Mouse (Mus musculus): ENCODE measurements around the gene Epm2a. TPM values are rescaled to one million over a fixed set of nuclear protein-coding genes. Genes with fewer than 3 reads are reported as not detected.
"Not testable (repeated sequence)": the region's sequence is repeated elsewhere in the genome, so short reads cannot be mapped to it uniquely, and the experiment has no call there.

The Epm2a gene
- 10 to 100 TPM; 20.5 to 24.2 TPM for total RNA-seq (2021)

GRCm38 (mm10) chr10:11343205-11344141, at the start of gene Epm2a:
TSS of gene Epm2a (plus strand) at chr10:11343404.
- intact Hi-C loops (cut with DNase I): no loop called here
- peak; percentile 76 for DNase-seq

DNA sequence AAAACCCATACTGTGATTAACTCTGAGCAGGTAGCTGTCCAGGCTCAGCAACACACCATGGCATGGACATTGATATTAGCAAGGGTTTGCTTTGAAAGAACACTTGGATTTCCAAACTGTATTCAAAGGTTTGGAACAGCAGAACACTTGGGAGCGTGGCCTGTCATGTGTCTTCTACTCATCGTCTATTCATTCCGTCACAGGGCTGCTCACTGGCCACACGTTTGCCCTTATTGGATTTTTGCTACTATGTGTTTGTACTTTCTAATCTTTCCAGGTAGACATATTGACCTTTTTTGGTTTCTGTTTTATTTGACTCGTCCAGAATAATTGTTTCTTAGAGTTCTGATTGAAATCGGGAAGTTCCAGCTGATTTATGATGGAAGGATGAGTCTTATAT, 44.8 kb upstream of the Epm2a start:
- DNase-seq: no peak
- intact Hi-C loops (cut with DNase I): no loop called here

- intact Hi-C loops (cut with DNase I): no loop called here
- no peak for DNase-seq
Observed at GRCm38 (mm10) chr10:11305365-11306053, 37.7 kb upstream of the Epm2a start.

DNA sequence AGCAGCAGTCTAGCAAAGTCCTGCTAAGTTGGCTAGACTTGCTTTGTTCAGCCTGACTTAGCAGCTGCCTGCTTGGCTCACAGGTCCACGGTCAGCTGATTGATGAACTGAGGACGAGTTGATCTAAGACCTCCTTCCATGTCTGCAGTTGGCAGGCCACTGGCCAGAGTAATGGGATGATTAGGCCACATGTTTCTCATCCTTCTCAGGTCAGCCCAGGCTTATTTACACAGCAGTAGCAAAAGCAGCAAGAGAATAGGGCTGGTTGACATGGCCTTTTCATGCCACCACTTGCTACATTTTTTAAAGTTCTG, 37.2 kb upstream of the Epm2a start:
- intact Hi-C loops (cut with DNase I): no loop called here
- DNase-seq: peak; percentile 13

DNA sequence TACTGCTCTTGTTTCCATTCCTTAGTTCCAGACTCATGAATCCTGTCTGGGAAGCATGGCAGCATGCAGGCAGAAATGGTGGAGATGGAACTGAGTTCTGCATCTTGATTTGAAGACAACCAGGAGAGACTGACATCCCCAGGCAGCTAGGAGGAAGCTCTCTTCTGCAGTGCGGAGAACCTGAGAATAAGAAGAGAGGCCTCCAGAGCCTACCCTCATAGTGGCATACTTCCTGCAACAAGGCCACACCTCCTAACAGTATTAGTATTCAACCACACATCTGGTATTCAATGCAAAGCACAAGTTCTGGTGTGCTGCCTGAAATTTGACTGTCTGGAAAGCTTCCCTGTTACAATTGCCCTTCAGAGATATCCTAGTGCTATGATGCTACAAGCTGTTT, 33.3 kb upstream of the Epm2a start:
- intact Hi-C loops (cut with DNase I): no loop called here
- no peak for DNase-seq

GRCm38 (mm10) chr10:11310481-11310880, 32.7 kb upstream of the Epm2a start:
- DNase-seq: no peak
- intact Hi-C loops (cut with DNase I): no loop called here

DNA sequence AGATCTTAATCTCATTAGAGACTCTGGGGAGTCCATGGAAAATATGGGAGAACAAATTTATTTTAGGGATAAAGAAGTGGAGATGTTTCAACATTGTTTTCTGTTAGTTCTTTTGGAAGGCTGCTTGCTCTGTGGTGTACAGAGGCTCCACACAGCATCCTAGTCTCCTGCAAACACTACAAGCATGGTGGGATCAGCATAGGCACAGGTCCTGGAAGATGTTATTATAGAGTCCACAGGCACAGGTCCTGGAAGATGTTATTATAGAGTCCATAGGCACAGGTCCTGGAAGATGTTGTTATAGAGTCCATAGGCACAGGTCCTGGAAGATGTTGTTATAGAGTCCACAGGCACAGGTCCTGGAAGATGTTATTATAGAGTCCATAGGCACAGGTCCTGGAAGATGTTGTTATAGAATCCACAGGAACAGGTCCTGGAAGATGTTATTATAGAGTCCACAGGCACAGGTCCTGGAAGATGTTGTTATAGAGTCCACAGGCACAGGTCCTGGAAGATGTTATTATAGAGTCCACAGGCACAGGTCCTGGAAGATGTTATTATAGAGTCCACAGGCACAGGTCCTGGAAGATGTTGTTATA, 25.2 kb upstream of the Epm2a start:
- intact Hi-C loops (cut with DNase I); DNase-seq: not testable (repeated sequence)

DNA sequence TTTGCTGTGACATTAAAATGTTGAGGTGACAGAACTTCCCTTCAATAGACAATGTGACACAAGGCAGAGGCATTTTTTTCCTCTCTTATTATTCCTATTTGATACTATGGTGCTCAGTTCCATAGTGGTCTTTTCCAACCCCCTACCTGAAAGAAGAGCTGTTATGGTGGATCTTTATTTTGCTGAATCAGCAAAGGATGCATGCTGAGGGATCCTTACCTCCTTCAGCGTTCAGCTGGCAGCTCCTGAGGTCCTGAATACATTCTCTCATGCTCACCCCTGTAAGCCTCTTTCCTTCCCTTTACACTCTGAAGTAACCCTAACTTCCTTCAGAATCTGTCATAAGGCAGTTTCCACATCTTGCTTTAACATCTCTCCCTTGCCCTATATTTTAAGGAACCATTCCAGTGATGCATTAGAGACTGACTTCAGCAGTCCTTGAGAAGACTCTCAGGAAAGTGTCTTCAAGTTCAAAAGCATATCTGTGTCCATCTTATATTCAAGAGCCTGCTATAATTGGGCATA, 23.7 kb upstream of the Epm2a start:
- no peak for DNase-seq
- intact Hi-C loops (cut with DNase I): no loop called here

GRCm38 (mm10) chr10:11322316-11322715, 20.9 kb upstream of the Epm2a start:
- intact Hi-C loops (cut with DNase I): no loop called here
- DNase-seq: no peak

GRCm38 (mm10) chr10:11323202-11323898, 19.9 kb upstream of the Epm2a start:
- intact Hi-C loops (cut with DNase I): no loop called here
- DNase-seq: no peak

DNA sequence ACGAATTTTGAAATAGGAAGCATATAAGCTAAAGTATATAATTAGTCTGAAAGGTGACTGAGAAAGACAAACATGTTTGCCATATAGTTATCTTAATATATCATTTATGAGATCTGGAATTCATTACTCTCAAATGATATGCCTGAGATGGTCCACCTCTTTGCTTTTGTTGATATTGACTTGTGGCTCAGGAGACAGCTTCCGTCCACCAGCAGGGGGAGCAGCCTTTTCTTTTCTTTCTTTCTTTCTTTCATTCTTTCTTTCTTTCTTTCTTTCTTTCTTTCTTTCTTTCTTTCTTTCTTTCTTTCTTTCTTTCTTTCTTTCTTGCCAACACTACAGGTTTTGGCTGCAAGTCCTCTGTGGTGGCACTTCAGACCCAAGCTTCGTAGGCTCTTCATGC, 16.7 kb upstream of the Epm2a start:
- no peak for DNase-seq
- intact Hi-C loops (cut with DNase I): no loop called here

GRCm38 (mm10) chr10:11344536-11345468, 1.6 kb downstream of the Epm2a start:
- intact Hi-C loops (cut with DNase I): no loop called here
- no peak for DNase-seq

DNA sequence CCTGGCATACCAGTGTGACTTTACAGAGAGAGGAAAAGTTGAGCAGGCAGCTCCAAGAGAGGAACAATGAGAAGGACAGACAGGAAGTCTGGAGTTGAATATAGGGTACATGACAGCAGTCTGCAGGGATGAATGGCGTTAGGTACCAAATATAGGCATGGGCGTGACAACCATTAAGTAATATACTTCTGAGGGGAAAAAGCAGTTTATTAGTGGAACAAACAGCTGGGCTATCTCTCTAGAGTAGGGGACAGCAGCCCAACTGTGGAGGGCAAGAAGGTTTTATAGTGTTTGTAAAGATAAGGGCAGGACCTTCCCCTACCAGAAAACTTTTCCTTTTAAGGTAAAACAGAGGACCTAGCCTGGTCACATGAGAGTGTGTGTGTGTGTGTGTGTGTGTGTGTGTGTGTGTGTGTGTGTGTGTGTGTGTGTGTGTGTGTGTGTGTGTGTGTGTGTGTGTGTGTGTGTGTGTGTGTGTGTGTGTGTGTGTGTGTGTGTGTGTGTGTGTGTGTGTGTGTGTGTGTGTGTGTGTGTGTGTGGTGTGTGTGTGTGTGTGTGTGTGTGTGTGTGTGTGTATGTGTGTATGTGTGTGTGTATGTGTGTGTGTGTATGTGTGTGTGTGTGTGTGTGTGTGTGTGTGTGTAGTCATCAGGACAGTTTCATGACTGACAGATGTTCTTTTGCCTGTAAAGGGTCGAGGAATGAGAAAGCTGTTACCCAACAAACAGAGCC, 7.2 kb downstream of the Epm2a start:
- intact Hi-C loops (cut with DNase I); DNase-seq: not testable (repeated sequence)

DNA sequence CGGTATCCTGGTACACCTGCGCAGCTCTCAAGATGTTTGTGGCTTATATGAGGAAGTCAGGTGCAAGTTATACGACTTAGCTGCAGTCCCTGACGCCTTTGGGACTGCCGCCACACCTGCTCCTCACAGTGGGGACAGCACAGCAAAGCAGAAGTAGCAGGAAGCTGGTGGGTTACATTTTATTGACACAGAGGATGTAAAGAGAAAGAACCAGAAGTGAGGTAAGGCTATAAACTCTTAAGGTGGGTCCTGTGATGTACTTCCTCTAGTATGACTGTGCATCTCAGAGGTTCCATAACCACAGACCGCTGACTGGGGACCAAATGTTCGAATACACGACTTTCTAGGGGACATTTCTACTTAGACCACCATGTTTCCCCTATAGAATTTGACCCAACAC, 11.4 kb downstream of the Epm2a start:
- no peak for DNase-seq
- intact Hi-C loops (cut with DNase I): no loop called here

- intact Hi-C loops (cut with DNase I): loop anchor here (5.0 to 10.0 kb wide), 2 partner anchors 1255 to 1633 kb away; no protein-coding TSS in a partner anchor
- DNase-seq: no peak
Observed at GRCm38 (mm10) chr10:11361985-11362692, 18.9 kb downstream of the Epm2a start.

DNA sequence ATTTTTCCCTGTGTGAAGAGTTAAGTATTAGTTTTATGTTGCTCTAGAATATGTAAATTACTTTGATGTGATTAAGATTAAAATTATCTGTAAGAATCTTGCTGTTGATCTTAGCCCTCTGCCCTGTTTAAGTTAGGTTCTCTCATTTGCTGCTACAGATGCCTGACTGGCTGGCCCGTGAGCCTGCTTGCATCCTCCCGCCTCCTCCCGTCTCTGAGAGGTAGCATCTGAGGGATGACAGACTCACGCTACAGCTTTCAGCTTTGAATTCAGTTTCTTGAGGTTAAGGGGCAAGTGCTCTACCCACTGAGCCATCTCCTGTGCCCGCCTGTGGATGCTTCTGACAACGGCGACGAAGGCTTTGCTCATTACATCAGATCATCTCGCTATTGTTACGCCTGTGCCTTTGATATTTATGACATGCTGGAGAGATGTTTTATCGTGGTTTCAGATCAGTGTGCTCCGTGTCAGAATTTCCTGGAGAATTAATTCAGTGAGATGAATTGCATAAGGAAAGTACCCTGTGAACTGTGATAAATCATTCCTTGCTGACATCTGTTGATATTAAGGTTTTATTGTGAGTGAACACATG, 19.8 kb downstream of the Epm2a start:
- no peak for DNase-seq
- intact Hi-C loops (cut with DNase I): loop anchor here (5.0 to 10.0 kb wide), 2 partner anchors 1254 to 1632 kb away; no protein-coding TSS in a partner anchor

- no peak for DNase-seq
- intact Hi-C loops (cut with DNase I): no loop called here
Observed at GRCm38 (mm10) chr10:11381302-11381701, 38.1 kb downstream of the Epm2a start.

GRCm38 (mm10) chr10:11410926-11411325, 67.7 kb downstream of the Epm2a start:
- peak; percentile 14 for DNase-seq
- intact Hi-C loops (cut with DNase I): no loop called here

All from left cerebral cortex, postnatal 4 days (tissue).